Mouse (Mus musculus): ENCODE data around the gene Gm4297.
"Not testable (repeated sequence)": the region's sequence is repeated elsewhere in the genome, so short reads cannot be mapped to it uniquely, and the experiment has no call there.

Gm4297 gene

DNA sequence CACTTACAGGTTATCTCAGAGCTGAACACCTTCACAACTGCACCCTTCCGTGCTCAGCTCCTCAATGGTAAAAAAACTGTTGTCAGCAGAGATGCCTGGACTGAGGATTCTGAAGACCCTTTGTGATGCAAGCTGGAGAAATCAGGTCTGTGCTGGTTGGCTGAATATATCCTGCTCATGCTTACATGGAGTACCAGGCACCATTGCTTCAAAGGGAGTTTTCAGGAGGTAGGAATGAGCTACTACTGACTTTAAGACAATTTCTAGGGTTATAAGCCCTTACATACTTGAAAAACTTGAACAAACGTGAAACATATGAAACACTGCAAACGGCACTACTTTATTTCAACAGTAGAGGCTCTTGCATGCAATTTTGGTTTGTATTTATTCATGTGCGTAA lies at the start of gene Gm4297:
Gm4297 (minus strand) TSS at position 101 of the 400 bp plus-strand sequence.
- DNase-seq: not testable (repeated sequence)
